Mouse (Mus musculus) spleen, adult 18-20 months (tissue): ENCODE data around the gene Glyr1.

ENCODE experiments used
- DNase-seq, 2 experiments: peaks; one replicate each; pipeline ENCODE4 v3.0.0; 2022; ENCODE audit warnings: mixed read lengths in 2 of 2

Glyr1 gene

DNA sequence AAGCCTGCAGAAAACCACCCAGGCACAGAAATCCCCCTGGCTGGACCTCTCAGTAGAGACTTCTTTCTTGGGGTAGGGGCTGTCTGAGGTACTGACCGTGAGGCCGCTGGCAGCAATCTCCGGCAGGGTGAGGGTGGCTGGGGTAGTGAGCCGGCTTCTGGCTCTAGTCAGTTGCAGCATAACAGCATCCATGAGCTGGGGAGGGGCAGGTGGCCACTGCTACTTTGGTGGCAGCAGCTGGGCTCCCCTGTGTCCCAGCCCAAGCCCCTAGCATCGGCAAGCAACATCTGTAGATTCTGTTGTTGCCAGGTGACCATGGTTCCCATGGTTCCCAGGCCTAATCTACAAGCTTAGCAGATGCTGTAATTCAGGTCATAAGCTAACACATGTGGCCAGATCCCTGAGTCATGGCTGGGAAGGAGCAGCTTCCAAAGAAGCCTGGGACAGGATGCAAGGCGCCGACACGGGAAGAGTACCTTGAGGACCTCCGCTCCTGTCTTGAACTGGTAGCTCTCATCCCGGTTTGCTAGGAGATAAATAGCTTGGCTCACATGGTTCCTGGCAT lies 39.2 kb downstream of the Glyr1 start:
- DNase-seq = no peak

DNA sequence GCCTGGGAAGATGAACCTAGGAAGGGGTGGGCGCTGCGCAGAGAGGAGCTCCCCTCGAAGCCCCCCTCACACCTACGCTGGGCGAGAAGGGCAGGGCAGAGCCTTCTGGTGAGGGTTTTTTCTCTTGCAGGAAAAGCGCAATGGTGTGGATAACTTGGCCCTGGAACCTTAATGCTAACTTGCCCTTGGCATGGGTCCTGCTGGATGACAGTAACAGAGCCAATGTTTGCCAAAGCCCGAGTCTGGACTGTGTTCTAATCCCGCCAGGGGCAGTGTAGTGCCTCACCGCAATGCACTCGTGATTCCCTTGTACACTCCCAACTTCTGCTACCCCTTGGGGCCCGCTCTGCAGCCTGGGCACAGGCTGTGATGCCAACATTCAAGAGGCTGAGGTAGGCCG lies 41.6 kb downstream of the Glyr1 start:
- no peak for DNase-seq

DNA sequence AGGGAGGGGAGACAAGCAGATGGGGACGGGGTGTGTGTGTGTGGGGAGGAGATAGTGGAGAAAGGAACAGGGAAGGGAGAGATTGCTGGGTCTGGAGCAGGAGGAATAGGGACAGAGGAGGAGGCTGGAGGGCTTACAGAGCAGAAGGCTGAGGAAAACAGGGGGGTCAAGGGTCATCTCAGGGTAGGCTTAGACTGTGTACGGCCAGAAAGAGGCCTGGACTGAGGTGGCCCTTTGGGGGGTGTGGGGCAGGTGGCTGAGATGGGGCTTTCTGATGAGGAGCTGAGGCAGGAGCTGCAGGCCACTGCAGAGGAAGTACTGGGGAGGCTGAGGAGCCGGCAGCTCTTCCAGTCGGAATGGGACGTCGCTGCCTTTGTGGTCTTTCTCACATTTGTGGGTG lies 42.2 kb downstream of the Glyr1 start:
- DNase-seq = no peak

DNA sequence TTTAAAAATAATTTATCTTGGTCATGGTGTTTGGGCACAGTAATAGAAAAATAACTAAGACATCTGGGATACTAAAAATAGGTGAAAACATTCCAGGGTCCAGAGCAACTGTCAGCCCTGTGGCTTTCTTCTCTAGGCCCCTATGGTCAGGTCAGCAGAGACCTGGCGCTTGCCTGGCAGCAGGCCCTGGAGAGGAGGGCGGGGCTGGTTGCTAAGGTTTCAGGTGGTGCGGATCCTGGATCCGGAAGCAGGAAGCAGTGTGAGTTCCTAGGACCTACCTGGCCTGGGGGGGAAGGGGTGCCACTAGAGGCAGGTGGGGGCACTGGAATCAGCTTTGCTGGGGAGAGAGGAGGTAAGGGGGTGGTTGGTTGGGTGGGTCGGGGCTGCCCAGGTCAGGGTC lies 42.6 kb downstream of the Glyr1 start, which contains the start of gene Smim22:
Gene Smim22 (plus strand): TSS at position 222 of the 400 bp plus-strand sequence.
- no peak for DNase-seq

DNA sequence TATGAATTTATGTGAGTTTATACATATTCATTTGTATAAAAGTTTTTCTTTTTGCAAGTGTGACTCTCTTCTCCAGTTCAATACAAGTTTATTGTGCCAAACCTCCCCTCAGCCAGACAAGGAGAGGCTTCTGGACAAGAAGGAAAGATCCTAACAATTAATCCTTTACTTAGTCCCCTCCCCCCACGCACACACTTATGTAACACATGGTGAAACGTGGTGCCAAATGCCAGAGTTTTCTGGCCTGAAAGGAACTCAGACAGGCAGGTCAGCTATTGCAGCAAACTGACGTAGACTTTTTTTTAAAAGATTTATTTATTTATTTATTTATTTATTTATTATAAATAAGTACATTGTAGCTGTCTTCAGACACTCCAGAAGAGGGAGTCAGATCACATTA lies 49.1 kb downstream of the Glyr1 start:
- DNase-seq = no peak

DNA sequence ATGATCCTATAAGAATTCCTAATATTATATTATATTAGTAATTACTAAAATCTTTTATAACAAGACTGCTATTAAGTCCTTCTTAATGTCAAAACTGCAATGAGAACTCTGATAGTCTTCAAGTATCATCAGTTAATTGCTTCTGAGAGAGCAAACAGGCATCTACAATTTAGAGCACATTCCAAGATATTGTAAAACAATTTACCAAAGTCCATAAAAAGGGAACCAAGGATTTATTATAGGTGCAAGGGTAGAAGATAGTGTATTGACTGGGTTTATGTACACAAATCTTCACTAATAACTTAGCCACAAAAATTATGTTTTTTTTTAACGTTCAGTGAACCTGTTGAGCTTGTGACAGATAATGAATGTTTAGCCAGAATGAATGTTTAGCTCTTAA lies 50.7 kb downstream of the Glyr1 start:
- no peak for DNase-seq

DNA sequence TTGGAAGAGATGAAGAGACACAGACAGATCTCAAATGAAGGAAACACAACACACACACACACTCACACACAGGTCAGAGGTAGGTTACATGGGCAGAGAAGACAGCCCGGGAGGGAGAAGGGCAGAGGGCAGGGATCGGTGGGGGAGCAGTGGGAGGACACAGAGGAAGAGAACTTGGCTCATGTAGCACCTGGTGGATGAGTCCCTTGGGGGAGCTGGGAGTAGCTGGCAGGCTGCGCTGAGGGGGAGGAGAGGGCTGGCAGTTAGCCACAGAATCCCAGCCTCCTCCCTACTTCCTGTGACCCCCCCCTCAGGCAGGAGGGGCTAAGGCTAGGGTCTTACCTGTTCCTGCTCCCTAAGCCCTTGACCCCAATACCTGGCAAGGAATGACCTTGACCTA lies 52.1 kb downstream of the Glyr1 start, which contains the start of gene Sept12:
Gene Sept12 (minus strand): TSS at position 300 of the 400 bp plus-strand sequence.
- DNase-seq = no peak

DNA sequence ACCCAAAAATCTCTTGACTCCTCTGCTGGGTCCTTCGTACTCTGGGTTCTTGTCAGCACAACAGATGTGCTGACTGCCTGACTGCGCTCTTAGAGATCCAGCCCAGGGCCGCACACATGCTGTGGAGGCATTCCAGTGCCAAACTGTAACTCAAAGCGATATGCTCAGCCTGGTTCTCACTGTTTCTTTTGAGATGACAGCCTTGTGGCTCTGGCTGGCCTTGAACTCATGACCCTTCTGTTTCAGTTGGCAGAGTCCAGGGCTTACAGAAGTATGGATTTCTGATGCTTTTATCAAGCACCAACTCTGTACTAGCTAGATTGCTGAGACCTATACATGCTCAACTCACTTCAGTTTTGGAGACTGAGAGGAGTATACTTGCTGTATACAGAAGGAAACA lies 56.4 kb downstream of the Glyr1 start:
- DNase-seq = no peak

DNA sequence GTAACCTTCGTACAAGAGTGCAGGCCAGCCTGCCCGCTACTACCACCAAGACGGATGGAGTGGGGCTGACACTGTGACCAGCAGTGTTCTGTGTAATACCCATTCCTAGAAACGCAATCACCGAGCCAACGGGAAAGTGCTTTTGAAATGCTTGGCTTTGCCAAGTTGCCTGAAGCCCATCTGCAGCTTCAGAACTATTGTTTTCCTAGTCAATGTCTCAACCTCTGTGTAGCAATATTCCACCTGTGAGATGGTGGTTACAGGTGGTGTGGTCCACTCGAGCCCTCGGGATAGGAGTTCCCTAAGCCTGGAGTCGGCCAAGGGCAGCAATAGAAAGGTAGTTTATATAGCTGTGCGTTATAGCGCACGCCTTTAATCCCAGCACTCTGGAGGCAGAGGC lies 64.9 kb downstream of the Glyr1 start:
- DNase-seq = no peak

DNA sequence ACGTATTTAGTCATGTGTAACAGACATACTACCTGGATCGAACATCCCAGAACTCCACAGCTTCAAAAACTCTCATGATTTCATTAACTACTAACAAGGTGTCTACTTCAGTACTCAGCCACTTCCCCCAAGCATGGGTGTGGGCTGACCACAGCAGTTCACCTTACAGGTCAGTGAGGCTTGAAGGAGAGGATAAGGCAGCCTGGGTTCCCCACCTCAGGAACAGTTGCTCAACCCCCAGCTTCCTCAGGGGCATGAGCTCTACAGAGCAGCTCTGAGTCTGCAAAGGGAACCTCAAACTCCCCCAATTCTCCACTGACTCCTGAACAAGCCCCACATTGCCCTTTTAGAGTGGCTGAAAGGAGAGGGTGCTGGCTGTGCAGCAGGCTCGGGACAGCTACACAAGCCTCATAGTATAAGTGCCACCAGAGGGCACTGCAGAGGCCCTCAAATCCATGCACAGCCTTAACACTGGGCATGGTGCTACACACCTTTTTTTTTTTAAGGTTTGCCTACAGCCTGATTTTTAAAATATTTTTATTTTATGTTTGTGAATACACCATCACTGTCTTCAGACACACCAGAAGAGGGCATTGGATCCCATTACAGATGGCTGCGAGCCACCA lies 69.8 kb downstream of the Glyr1 start:
- peak in 1 of 2 experiments; percentile 46 for DNase-seq

DNA sequence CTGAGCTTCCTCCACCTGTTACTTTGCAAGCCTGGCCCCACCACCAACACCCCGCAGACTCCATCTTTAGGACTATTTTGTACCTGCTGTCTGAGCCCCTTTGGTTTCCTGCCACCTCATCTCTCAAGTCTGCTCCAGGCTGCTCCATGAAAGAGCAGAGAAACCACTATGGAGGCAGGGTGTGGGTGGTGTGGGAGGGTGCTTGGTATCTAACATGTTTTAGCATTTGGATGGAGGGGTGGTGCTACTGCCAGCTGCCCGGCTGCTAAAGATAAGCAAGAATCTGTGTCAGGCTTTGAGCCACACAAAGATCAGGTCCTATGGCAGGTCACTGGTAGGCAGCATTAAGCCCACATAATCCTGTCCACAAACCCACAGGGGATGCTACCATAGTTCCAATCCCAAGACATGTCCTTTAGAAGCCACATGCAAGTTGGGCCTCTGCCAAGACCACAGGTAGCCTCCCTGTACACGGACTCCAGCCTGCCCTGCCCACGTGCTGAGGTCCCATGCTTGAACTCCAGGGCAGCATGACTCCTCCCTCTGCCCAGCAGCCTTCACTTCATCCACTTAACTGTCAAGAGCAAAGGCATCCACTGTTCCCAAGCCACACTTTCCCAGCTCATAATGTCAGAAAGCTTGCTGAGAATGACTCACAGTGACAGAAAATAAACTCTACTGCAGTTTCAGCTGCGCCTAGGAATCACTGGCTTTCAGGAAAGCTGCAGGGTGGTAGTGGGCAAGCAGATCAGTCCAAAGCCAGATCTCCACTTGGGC lies 71.2 kb downstream of the Glyr1 start:
- DNase-seq = no peak

DNA sequence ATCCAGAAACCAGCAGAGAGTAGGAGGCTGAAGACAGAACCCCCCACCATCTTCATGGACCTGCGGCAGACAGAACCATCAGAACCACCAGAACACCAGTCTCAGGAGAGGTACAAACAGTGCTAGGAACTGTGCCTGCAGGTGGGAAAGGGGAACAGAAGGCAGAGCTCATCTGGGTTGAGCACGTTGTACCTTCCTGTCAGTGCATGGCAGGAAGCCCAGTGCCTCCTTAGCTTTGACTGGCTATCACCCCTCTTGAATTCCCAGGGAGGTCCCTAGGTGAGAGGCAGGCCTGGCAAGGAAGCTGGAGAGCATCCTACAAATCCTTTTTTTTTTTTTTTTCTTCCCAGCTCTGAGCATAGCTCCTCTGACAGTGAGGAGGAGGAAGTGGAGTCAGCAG lies 73.5 kb downstream of the Glyr1 start:
- no peak for DNase-seq

DNA sequence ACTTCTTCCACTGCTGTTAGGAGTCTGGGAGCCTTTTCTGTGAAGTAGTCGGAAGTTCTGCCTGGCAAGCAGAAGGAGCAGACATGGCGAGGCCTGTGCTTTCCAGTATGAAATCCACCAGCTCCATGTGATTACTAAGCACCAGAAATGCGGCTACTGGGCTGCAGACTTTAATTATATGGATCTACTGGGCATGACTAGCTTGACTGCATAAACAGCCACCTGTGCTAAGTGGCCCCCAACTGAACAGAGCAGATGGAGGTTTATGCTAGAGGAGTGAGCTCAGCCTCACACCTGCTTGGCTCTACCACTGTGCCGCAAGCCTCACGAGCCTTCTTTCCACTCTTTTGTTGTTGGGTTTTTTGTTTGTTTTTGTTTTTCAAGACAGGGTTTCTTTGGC lies 75.1 kb downstream of the Glyr1 start:
- DNase-seq = no peak

DNA sequence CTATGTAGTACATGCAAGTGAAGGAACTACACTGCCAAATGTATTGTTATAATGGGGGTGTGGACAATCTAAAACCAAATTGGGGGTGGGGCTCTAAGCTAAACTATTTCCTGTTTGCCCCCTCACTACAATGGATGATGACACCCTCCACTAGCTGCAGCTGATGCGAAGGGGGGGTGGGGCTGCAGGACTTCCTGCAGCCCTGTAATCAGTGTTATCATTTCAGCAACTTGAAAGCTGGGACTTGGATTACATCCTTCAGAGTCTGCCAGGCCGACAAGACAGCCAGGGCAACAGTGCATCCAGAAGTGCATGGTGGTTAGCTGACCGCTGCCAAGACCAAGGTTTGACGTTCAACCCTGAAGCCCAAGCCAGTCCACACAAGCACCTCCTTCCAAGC lies 78.0 kb downstream of the Glyr1 start:
- no peak for DNase-seq

DNA sequence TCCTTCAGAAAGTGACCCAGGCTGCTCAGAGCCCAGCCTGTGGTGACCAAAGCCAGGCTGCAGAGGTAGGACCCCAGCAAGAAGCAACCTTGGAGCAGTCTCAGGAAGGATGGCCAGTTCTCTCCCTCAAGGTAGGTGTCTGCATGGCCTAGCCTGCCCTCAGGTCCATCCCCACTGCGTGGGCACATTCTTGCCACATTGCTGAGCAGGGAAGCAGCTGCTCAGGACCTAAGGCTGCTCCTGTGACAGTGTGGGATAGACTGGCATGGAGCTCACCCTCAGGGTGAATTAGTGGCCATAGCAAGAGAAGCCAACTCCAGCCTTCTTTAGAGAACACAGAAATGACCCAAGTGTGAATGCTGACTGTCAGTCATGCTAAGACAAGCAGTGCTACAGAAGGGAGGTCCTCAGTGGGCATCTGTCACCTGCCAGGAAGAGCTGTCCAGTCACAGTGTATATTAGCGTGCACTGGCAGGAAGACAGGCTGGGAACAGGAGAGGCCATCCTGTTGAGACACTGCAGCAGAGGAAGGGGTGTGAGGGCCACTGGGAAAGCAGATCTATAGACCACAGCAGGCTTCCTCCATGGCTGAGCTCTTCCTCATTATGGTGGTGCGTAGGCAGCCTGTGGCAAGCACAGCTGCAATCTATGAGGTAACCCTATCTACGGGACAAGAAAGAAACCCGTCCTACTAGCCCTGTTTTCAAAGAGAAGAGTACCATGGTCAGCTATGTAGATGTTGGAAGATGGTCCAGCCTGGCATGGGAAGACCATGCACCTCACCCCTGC lies 80.4 kb downstream of the Glyr1 start:
- peak in 1 of 2 experiments; percentile 24 for DNase-seq

DNA sequence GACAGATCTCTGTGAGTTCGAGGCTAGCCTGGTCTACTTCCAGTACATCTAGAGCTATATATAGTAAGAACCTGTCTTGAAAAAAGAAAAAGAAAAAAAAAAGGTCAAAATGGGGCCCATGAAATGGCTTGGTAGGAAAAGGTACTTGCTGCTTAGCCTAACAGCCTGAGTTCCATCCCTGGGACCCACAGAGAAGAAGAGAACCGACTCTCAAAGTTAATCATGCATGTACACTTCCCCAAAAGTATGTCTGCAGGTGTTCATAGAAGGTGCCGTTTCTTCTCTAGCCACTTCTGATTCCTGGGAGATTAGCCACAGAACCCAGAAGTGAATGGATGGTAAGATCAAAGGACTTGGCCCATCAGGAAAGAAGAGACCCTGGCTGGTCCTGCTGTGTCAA lies 81.2 kb downstream of the Glyr1 start:
- DNase-seq = no peak

DNA sequence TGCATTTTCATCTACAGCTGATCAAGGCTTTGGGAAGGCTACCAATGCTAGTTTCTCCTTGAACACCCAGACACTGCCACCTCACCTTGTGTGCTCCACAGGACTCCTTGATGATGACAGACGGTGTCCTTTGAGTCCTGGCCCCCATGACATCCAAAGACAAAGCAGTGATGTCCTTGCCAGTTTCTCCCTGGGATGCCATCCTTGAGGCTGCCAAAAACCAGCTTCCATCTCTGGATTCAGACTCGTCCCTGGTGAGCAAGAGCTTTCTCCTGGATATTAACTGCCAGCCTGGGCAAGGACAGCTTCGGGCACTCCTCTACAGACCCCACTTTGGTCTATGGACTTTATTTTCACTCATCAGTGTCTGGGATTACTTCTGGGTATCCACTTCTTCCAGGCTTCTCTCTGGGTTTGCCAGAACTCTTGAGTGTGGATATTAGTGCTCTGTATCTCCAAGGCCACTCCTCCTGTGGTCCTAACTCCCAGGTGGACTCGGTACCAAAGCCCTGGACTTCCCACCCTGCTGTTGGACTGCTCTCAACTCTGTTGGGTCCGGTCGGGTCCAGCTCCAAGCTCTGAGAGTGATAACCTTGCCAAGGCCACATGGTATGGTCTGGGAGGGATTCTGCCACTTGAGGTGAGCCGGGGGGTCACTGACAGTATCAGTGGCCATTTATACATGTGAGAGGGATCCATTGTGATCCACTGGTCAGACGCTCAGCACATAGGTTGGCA lies 84.1 kb downstream of the Glyr1 start:
- DNase-seq = no peak

DNA sequence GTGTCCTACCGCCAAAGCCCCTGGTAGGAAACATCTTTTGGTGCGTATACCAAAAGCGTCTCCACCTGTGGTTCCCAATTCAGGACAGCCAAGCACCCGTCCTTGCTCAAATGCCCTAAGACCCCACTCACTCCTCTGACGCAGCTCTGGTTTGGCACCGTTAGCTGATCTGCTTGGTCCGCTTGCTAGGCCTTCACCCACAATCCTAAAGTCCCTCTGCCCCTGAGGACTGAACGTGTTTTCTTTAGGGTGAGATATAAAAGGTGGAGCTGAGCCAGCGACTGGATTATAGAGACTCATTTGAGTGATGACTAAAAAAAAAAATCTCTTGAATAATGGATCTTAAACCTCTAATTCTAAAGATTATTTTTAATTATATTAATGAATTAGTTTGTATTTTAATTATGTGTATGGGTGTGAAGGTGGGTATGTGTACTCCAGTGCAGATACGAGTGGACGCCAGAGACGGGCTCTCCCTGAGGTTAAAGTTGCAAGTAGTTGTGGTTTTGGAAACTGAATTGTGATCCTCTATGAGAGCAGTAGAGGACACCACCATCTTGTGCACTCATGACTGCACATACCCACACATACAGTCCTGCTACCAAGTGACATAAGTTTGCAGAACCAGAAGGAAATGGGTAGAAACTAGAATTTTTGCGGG lies 84.8 kb downstream of the Glyr1 start:
- DNase-seq = no peak
